Mouse (Mus musculus) liver, embryonic 12.5 days (tissue): ENCODE results near the gene Aaed1. TPM values are rescaled to one million over a fixed set of nuclear protein-coding genes. Genes with fewer than 3 reads are reported as not detected.

Experiments used
- polyA plus RNA-seq: library from polyadenylated mRNA; unstranded; fragments of >200 nt; fragmentation: Nextera tagmentation; extraction: Ambion mirVana; gene quantifications from 2 replicates; pipeline ENCODE4 v1.2.1, GENCODE M21; 2016

The Aaed1 gene
- polyA plus RNA-seq, 1 experiment from 2014 or later: 28.6 TPM

Other genes with a start within 250 kb of the Aaed1 start
- not detected in 2 replicates for gene Hsd17b3, start 223.5 kb downstream of the Aaed1 start, polyA plus RNA-seq
- gene Slc35d2, start 183.3 kb downstream of the Aaed1 start, polyA plus RNA-seq: 3.0 and 3.6 TPM in 2 replicates
- 26.1 and 27.2 TPM in 2 replicates for gene Zfp367, start 159.5 kb downstream of the Aaed1 start, polyA plus RNA-seq
- gene Habp4, start 150.9 kb downstream of the Aaed1 start, polyA plus RNA-seq: 14.0 TPM in 2 replicates
- gene Cdc14b, start 37.4 kb downstream of the Aaed1 start, polyA plus RNA-seq: 9.5 and 10.7 TPM in 2 replicates
- gene Ctsl, start 58.2 kb upstream of the Aaed1 start, polyA plus RNA-seq: 108 and 117 TPM in 2 replicates
- 5.2 and 5.5 TPM in 2 replicates for gene Cdk20, start 119.6 kb upstream of the Aaed1 start, polyA plus RNA-seq
- not detected in 2 replicates for gene Fam240b, start 185.1 kb upstream of the Aaed1 start, polyA plus RNA-seq